Mouse (Mus musculus): ENCODE measurements at regions not wholly inside any gene's neighbourhood (a gene's known extent, or its start where the extent isn't known, plus 50 kb on each side); places are given as distances from the start of the nearest gene placed in this dataset.
"Not testable (repeated sequence)": the region's sequence is repeated elsewhere in the genome, so short reads cannot be mapped to it uniquely, and the experiment has no call there.

DNA sequence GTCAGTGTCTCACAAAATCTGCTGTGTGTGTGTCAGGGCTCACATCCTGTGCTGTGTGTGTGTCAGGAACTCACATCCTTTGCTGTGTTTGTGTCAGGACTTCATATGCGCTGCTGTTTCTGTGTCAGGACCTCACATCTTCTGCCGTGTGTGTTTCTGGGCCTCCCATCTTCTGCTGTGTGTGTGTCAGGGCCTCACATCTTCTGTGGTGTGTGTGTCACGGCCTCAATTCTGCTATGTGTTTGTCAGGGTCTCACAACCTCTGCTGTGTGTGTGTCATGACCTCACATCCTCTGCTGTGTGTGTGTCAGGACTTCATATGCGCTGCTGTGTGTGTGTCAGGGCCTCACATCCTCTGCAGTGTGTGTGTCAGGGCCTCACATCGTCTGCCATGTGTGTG, 137.5 kb downstream of the Asmt start:
- not testable (repeated sequence) for ATAC-seq (replicated peaks; ENCODE audit: poor library complexity, severe bottlenecking)

GRCm38 (mm10) chrX:170815381-170815780, 142.9 kb downstream of the Asmt start:
- no peak for ATAC-seq (replicated peaks; ENCODE audit: poor library complexity, severe bottlenecking)

DNA sequence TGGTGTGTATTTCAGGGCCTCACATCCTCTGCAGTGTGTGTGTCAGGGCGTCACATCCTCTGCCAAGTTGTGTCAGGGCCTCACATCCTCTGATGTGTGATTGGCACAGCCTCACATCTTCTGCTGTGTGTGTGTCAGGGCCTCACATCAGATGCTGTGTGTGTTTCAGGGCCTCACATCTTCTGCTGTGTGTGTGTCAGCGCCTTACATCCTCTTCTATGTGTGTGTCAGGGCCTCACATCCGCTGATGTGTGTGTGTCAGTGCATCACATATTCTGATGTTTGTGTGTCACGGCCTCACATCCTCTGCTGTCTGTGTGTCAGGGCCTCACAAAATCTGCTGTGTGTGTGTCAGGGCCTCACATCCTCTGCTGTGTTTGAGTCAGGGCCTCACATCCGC, 168.7 kb downstream of the Asmt start:
- not testable (repeated sequence) for ATAC-seq (replicated peaks; ENCODE audit: poor library complexity, severe bottlenecking)

GRCm38 (mm10) chrX:170841551-170841950, 169.1 kb downstream of the Asmt start:
- not testable (repeated sequence) for ATAC-seq (replicated peaks; ENCODE audit: poor library complexity, severe bottlenecking)

DNA sequence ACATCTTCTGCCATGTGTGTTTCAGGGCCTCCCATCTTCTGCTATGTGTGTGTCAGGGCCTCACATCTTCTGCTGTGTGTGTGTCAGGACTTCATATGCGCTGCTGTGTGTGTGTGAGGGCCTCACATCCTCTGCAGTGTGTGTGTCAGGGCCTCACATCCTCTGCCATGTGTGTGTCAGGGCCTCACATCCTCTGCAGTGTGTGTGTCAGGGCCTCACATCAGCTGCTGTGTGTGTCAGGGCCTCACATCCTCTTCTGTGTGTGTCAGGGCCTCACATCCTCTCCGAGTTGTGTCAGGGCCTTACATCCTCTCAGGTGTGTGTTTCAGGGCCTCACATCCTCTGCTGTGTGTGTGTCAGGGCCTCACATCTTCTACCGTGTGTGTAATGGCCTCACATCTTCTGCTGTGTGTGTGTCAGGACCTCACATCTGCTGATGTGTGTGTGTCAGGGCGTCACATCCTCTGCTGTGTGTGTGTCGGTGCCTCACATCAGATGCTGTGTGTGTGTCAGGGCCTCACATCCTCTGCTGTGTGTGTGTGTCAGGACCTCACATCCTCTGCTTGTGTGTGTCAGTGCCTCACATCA, 170.5 kb downstream of the Asmt start:
- ATAC-seq (replicated peaks; ENCODE audit: poor library complexity, severe bottlenecking) = not testable (repeated sequence)

- not testable (repeated sequence) for ATAC-seq (replicated peaks; ENCODE audit: poor library complexity, severe bottlenecking)
Observed at GRCm38 (mm10) chrX:170876616-170877015, 204.2 kb downstream of the Asmt start.

DNA sequence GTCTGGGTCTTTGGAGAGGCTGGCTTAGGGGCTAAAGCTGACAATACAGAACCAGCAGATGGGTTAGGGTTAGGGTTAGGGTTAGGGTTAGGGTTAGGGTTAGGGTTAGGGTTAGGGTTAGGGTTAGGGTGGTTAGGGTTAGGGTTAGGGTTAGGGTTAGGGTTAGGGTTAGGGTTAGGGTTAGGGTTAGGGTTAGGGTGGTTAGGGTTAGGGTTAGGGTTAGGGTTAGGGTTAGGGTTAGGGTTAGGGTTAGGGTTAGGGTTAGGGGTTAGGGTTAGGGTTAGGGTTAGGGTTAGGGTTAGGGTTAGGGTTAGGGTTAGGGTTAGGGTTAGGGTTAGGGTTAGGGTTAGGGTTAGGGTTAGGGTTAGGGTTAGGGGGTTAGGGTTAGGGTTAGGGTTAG, 208.4 kb downstream of the Asmt start:
- ATAC-seq (replicated peaks; ENCODE audit: poor library complexity, severe bottlenecking) = peak; percentile 53; the same call in 1 of the 2 replicates

All from granulocyte monocyte progenitor cell, adult 5-6 weeks (primary cell).